Mouse (Mus musculus): ENCODE data around the gene Cntnap2.
"Not testable (repeated sequence)": the region's sequence is repeated elsewhere in the genome, so short reads cannot be mapped to it uniquely, and the experiment has no call there.

The Cntnap2 gene

DNA sequence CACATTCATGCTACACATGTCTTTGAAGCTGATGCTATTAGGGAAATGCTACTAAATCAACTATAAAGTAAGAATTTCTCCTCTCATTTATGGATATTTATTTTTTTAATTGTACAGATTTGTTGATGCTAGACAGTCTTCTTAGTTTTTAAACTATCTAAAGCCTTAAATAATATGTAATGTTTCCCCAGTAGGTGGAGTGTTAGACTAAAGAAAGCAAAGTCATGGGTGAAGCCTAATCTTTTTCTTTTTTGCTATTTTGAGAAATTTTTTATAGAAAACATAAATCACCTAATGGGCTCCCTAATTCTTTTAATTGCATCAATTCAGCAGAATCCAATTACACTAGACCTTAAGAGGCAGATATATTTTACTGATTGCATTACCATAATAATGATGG is 2124.7 kb downstream of the Cntnap2 start:
- DNase-seq: not testable (repeated sequence)

DNA sequence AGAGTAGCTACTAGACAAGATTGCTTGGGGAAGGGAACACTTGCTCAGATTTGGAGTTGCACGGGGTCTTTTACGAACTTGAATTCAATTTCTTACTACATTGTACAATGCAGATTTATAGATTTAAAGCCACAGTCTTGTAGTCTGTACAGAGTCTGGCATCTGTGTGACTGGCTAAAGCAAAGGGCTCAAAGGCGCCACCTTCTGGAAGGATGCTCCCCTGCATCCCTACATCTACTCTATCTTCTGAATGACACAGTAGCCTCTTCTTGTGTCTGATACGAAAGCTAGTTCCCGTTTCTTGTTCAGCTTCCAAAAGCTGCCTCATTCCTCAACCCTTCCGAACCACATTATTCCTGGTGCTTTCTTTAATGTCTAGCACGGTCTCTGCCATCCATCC is 2129.0 kb downstream of the Cntnap2 start:
- peak; percentile 60 for DNase-seq

DNA sequence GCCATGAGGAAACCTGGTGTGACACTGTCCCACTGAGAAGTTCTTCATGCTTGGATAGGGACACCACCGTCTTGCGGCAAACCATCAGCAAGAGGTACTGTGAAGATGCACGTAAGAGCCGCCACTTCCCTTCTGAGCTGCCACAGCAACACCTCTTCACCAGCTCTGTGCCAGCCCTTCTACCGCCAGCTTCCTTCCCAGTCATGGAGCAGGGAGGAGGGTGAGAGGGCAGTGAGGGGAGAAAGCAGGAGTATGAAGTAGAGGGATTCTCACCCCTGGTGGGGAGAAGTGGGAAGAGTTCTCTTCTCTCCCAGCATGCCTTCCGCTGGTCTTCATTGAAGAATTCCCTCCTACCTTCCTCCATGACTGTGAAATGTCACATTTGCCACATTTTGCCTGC is 2129.4 kb downstream of the Cntnap2 start:
- not testable (repeated sequence) for DNase-seq

DNA sequence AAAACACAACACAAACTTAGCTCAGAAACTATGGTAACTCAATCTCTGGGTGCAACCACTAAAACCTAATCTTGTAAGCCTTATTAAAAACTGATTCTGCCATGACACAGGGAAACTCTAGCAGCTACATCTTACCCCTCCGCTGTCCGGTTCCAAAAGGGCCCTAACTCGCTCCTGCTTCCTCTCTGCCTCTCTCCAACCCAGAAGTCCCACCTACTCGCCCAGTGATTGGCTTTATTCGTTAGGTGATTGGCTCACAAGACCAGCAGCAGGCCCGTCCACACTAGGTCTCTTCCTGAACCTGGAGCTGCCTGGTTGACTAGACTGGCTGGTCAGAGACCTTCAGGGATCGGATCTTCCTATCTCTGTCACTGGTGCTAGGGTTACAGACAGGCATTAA is 2131.1 kb downstream of the Cntnap2 start:
- no peak for DNase-seq

DNA sequence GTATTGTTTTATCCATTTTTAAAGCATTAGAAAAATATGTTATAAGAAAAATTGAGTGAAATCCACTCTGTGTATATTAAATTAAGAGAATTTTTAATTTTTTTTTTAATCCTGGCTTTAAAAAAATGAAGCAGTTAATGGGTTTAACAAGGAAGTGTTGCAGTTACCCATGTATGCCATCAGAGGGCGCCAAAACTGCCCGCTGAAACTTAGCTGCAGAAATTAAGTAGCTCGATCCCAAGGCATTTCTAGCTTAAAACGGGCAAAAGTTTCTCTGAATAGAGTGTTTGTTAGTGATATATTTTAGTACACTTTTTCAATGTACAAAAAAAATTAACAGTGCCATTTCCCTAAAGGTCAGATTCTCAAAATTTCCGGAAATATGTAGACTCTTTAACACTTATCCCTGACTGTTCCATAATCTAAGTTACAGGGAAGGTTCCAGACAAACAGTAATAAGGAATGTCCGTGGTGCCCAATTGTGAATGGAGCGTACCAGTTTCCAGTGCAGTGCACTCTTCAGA is 2132.2 kb downstream of the Cntnap2 start:
- peak; percentile 49 for DNase-seq

DNA sequence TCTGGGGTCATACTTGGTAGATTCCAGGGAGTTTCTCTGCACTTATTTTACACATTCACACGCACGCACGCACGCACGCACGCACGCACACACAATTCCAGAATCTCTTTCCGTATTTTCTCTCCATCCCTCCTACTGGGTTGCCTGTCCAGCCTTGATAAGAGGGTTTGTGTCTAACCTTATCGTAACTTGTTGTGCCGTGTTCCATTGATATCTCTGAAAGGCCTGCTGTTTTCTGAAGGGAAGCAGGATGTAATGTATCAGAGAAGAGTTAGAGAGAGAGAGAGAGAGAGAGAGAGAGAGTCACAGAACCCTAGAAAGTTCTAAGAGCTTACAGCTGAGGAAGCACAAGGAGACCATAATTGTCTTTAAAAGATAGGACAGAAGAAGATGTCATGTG is 2132.8 kb downstream of the Cntnap2 start:
- DNase-seq: no peak

DNA sequence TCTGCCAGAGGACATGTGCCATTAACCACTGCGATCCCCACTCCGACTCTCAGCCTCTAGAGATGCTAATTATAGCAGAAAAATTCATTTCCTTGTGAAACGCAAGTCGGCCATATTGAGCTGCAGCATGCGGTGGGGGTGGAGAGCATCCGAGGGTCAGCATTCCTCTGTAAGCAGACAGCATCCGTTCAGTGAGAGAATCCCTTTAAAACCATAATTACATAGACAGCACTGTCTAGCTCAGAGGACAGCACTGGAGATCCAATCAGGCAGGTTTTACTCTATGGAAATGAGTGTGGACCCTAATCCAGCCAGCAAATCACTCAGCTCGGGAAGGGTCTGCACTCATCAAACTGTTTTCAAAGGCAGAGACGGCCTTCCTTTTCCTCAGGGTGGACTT is 2133.3 kb downstream of the Cntnap2 start:
- no peak for DNase-seq

DNA sequence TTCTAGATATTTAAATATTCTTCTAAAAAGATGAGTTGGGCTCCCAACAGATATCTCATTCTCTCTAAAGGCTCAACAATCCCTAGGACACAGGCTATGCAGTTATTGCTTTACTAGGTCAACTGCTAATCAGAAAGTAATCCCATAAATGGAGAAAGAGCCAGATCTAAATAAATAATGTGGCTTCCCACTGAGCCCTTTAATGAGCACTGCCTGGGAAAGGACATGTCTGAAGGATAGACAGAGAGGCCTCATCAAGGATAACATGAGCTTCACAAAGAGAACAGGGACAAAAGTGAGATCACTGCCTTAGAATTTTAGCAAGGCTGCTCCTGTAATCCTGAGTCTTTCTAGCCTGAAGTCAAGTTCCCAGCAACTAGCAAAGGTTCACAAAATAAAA is 2138.4 kb downstream of the Cntnap2 start:
- no peak for DNase-seq

DNA sequence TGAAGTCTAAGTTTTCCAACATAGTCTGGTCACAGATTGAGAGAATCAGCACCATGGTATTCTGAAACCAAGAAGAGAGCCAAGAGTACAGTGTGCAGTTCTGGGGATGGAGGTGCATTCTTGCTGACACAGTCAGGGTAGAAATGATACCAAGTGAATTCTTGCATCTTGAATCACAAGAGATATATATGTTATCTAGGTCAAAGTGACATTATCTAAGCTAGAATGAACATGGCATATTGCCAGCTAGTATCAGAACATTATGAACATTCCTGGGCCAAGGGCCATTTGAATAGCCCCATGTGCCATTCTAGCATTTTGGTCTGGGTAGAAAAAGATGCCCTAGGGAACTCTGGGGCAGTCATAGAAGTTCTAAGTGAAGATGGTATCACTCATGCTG is 2141.5 kb downstream of the Cntnap2 start:
- DNase-seq: no peak

DNA sequence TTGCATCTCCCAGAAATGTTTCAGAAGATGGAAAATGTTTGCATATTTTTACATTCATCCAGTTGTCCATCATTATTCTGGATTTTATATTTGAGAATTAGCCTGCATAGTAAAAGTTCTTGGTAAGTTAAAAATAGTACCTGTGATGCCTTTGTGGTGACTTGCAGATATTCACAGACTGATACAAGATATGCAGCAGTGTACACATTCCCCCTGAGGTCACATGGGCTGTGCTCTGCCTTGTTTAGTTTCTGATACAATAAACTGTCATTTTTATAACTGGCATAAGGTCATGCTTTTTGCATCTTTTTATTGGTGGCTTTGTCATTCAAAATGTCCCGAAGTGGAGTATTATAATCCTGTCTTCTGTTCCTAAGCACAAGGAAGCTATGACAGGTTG is 2148.9 kb downstream of the Cntnap2 start:
- no peak for DNase-seq

DNA sequence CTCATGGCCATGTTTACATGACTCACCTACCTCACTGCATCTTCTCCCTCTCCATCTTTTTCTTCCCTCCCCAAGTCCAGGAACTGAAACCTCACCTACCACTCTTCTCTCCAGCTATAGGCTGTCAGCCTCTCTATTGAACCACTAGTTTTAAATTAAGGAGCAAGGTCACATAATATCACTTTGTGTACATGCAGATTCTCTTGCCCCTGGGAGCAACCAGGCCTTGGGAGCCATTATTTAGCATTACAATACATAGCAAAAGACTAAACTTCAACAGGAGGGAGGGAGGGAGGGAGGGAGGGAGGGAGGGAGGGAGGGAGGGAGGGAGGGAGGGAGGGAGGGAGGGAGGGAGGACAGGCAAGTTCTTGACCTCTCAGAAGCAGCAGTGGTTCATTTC is 2155.6 kb downstream of the Cntnap2 start:
- DNase-seq: no peak

DNA sequence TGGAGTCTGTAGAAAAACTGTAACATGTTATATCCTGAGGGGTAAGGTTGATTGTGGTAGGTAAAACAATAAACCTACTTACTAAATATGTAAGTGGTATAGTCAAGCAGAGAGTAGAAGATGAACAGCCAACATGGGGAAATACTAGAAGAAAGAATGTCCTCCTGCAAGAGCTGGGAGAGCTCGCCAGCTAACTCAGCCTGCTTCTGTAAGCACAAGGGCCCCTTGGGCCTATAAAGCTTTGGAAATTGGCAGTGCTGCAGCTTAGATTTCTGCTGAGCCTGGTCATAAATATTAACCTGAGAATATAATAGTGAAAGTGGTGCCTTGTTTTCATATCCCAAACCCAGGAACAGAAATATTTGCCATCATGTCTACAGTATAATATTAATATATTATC is 2164.4 kb downstream of the Cntnap2 start:
- not testable (repeated sequence) for DNase-seq

DNA sequence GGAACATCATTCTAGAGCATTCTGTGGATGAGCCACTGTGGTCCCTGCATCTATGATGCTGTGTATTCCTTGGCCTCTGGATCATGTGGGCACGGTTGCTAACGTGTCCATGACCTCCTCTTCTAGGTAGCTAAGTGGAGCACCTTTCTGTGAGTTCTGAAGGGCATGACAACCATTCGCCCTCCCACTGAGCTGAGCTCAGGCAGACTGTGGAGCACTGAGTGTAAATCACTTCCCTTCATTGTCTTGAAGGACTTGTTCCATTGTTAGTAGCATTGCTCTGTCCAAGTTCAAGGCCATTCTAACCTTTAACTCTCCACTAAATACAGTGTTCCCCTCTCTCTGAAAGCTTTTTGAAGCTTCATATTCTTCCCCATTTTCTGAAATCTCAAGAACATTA is 2166.2 kb downstream of the Cntnap2 start:
- not testable (repeated sequence) for DNase-seq

DNA sequence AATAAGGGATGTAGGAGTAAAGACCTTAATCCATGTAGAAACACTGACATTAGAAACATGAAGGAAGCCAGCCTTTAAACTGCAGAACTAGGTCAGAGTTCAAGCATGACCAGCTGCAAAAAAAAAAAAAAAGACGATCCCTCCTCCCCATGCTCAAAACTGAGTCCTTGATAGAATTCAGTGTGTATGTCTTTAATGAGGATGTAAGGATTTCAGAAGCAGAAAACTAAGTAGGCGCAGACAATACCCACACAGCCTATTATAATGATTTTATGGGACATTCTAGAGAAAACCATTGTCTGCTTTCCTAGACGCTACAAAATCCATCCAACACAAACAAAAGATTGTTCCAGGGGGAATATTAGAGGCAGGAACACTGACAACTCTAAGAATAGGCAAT is 2168.4 kb downstream of the Cntnap2 start:
- DNase-seq: no peak

DNA sequence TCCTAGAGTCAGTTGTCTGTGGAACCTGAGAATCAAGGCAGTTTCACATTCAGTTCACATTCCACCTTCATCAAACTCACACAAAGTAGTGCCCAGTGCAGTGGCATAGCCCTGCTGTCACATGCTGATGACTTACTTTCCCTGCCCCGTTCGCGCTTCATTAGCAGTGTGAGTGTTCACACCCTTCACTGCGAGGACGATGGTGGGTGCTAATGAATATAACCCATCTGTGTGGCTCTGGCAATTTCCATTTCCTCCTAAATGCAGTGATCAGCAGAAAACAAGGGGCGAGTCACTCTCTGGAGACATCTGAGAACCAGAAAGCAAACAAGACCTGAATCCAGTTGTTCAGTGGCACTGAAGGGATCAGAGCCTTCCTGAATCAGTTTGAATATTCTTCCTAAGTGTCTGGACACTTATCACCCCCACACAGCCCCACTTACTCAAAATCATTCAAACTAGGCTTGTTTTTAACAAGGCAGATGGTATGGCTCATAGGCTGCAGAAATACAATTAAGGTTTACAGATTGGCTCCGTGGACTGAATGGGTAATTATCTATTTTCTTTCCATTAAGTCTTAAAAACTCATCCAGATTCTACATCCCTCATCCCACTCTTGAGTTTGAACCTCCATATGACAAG is 2169.6 kb downstream of the Cntnap2 start:
- no peak for DNase-seq

DNA sequence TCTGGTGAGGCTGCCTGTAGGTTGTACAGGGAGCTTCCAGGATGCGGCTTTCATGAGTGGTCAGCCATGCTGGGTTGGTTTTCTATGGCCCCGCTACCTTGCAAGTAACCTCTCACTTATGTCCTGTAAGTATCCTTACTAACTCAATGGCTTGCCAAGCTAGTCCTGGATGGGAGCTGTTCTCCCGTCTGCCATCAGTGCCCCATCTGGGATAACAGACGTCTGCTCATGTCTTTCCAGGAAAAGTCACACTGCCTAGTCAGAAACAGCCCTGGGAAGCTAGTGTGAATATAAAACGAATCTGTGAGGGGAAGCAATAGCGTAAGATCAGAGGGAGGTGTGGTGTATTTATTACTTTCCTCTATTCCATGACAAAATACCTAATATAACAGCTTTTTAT is 2172.4 kb downstream of the Cntnap2 start:
- peak; percentile 22 for DNase-seq

DNA sequence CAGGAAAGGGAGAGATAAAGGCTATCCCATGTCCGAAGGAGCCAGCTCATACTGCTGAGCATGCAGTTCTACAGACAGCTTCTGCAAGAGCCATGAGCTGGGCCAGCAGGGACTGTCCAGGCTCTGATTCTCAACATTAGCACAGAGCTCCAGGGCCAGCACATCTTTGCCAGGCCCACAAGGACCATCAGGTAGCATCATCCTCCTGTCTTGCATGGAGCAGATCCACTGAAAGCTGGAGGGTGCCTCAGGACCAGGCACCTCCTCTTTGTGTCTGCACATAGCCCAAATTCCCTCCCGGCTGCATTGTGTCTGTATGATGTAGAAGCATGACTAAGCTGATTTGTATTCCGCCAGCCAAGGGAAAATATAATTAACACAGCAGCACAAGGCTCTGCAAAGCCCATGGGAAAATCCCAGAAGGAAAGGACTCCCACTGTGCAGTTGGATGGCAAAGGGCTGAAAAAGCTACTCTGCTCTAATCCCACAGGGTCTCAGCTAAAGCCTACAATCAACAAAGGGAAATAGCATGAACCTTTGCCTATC is 2180.3 kb downstream of the Cntnap2 start:
- no peak for DNase-seq

DNA sequence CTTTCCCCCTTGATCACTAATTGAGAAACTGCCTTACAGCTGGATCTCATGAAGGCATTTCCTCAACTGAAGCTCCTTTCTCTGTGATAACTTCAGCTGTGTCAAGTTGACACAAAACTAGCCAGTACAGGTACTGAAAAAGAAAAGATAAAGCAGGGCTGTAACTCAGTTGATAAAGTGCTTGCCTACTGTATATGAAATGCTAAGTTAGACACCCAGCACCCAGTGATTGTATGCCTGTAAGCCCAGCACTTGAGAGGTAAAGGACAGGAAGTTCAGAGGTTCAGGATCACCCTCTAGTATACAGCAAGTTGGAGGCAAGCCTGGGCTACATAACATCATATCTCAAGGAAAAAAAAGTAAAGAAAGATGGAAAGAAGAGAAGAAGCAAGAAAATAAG is 2182.2 kb downstream of the Cntnap2 start:
- DNase-seq: no peak

DNA sequence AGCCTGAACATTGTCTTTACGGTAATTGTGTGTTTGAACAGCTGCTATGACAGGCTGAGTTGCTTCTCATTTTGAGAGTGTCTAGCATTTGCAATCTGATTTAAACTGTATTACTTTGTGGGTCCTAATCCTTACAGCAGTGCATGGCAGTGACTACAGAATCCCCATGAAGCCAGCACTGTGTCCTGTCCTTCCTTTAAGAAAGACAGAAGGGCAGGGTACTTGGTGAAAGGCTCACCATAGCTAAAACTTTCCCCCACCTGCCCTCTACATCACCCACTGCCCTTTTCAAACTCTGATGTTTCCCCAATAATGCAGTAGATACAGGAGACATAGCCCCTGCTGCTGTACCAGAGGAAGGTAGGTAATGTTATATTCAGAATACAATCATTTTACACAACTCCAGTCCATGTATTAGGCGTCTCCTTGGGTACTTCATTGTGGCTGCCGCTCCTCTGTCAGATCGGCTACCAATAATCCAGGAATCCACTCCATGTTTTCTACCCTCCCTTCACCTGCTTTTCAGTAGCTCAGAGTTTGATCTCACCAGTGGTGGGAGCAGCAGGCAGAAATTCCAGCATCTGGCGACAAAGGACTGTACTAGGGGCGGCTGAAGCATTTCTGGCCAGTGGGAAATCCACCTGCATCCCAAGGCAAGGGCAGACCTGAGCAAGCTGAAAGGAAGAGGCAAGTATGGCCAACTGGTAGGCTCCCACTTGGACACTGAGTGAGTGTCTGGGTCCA is 2184.9 kb downstream of the Cntnap2 start:
- peak; percentile 16 for DNase-seq

DNA sequence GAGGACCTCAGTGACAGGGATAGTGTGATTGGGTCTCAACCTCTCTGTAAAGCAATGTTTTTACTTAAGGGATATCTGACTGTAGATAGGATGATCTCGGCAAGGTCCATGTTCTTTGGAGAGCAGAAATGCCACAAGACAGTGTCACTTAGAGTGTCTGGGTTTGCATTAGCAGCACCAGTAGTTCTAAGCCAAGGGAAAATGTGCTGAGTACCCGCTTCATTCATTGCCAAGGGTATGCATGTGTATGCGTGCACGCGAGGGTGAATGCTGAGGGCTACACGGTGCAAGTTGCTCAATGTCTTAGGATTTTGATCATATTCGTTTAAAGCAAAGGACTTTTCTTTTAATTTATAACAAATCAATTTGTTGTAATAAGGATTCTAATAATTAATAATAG is 2185.5 kb downstream of the Cntnap2 start:
- DNase-seq: no peak

DNA sequence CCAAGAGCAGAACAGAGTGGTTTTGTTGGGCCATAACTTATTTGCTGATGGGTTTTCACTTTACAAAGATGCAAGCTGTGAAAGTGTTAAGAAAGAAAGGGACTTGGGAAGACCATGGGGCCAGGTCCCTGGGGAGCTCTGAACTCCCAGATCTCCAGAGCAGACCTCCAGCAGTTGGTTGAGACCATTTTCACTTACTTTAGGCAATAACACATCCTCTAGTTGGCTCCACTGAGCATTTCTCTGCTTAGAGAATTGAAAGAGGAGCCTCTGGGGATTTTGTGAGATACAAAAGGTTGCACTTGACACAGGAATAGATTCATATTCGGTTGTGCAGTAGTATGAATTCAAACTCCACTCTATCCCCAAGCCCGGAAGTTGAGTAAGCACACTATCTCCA is 2196.1 kb downstream of the Cntnap2 start:
- DNase-seq: no peak

DNA sequence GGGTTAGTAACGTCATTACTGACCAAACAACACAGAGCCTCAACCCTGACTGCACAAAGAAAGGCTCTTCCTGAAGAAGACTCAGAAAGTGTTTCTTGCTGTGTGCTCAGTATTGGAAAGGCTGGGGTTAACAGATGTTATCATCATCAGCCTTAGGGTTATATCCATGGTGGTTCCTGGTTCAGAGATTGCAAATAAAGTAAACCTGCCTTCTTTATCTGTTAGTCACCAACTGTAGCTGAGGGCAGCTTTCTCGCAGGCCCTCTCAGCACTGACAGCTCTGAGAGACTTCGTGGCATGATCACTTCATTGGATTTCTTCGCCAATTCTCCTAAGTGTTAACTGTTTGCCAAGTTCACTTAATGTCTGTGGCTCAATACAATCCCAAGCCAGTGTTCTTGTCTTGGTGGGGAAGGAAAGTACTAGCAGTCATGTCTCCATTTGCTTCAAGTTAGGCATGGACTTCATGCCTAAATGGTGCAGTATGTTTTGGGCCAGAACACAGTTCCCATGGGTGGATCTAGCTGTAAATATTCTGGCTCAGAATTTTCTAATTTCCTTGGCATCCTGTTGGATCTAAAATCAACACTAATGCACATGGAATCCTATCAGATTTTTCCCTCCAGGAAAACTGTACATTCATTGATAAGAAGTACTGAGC is 2197.2 kb downstream of the Cntnap2 start:
- no peak for DNase-seq

DNA sequence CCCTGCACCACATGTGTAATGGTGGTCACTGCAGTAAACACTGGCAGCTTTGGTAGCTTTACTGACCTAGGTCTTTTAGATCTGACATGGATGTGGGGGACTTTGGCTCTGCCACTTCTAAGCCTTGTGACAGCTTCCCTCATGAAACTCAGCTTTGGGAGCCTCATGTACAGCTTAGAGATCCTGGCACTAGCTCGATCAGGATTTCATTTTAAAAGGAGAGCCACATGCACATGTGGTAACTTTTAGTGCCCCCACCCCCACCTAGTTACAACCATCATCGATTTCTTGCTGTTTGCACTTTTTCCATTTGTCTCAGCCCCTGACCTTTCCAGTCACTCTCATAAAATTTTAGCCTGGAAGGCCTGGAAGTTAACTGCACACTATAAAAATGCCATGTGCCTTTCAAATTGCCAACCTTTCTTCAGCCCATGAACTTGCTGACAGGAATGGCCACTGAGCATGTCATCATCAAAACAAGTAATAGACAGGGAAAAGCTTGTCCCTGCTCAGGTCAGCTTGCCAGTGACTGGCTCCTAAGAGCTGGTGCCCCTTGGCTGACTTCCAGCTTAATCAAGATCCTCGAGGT is 2197.9 kb downstream of the Cntnap2 start:
- DNase-seq: no peak

Data from right cerebral cortex, postnatal 4 days (tissue).